Mouse (Mus musculus): ENCODE data around the gene Cmss1.

Cmss1 gene

GRCm38 (mm10) chr16:57346258-57346657, 260.4 kb downstream of the Cmss1 start:
- no peak for DNase-seq (ENCODE audit: low spot score)

GRCm38 (mm10) chr16:57340613-57340898, 266.1 kb downstream of the Cmss1 start:
- no peak for DNase-seq (ENCODE audit: low spot score)

GRCm38 (mm10) chr16:57339765-57340612, 266.7 kb downstream of the Cmss1 start:
- DNase-seq (ENCODE audit: low spot score), result no peak

- DNase-seq (ENCODE audit: low spot score), result no peak
Measured at GRCm38 (mm10) chr16:57336770-57337423, 269.8 kb downstream of the Cmss1 start.

- DNase-seq (ENCODE audit: low spot score), result no peak
Measured at GRCm38 (mm10) chr16:57332301-57332700, 274.4 kb downstream of the Cmss1 start.

- no peak for DNase-seq (ENCODE audit: low spot score)
Measured at GRCm38 (mm10) chr16:57330111-57330510, 276.6 kb downstream of the Cmss1 start.

- DNase-seq (ENCODE audit: low spot score), result no peak
Measured at GRCm38 (mm10) chr16:57329028-57329427, 277.6 kb downstream of the Cmss1 start.

- no peak for DNase-seq (ENCODE audit: low spot score)
Measured at GRCm38 (mm10) chr16:57326996-57327395, 279.7 kb downstream of the Cmss1 start.

GRCm38 (mm10) chr16:57319284-57320124, 287.2 kb downstream of the Cmss1 start:
- DNase-seq (ENCODE audit: low spot score), result no peak

GRCm38 (mm10) chr16:57318637-57319125, 288.0 kb downstream of the Cmss1 start:
- DNase-seq (ENCODE audit: low spot score), result no peak

GRCm38 (mm10) chr16:57317882-57318636, 288.6 kb downstream of the Cmss1 start:
- DNase-seq (ENCODE audit: low spot score), result no peak

GRCm38 (mm10) chr16:57317127-57317526, 289.5 kb downstream of the Cmss1 start:
- no peak for DNase-seq (ENCODE audit: low spot score)

- peak; percentile 10 for DNase-seq (ENCODE audit: low spot score)
Measured at GRCm38 (mm10) chr16:57315026-57315425, 291.6 kb downstream of the Cmss1 start.

- no peak for DNase-seq (ENCODE audit: low spot score)
Measured at GRCm38 (mm10) chr16:57314236-57314635, 292.4 kb downstream of the Cmss1 start.

GRCm38 (mm10) chr16:57313487-57313886, 293.2 kb downstream of the Cmss1 start:
- no peak for DNase-seq (ENCODE audit: low spot score)

- DNase-seq (ENCODE audit: low spot score), result no peak
Measured at GRCm38 (mm10) chr16:57312130-57312529, 294.5 kb downstream of the Cmss1 start.

GRCm38 (mm10) chr16:57305463-57305862, 301.2 kb downstream of the Cmss1 start:
- DNase-seq (ENCODE audit: low spot score), result no peak

- peak; percentile 21 for DNase-seq (ENCODE audit: low spot score)
Measured at GRCm38 (mm10) chr16:57303716-57304115, 302.9 kb downstream of the Cmss1 start.

- no peak for DNase-seq (ENCODE audit: low spot score)
Measured at GRCm38 (mm10) chr16:57302792-57303698, 303.6 kb downstream of the Cmss1 start.

- DNase-seq (ENCODE audit: low spot score), result no peak
Measured at GRCm38 (mm10) chr16:57301512-57302115, 305.1 kb downstream of the Cmss1 start.
